Mouse (Mus musculus): ENCODE data around the gene Hs6st3. TPM values are rescaled to one million over a fixed set of nuclear protein-coding genes. Genes with fewer than 3 reads are reported as not detected.

Hs6st3 gene
- polyA plus RNA-seq, 1 experiment from 2014 or later = 0.08 TPM

DNA sequence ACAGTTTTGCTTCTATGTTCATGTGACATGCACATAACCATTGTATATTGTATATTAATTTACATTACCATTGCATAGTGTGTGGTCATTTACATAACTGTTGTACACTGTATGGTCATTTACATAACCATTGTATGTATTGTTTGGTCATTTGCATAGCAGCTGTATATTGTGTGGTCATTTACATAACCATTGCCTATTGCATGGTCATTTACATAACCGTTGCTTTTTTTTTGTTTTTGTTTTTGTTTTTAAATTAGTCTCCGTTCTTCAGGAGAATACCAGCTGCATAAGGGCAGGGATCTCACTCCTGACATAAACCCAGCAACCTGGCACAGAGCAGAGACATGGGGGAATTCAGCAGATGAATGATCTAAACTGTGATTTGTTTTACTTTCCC lies 95.5 kb downstream of the Hs6st3 start:
- Histone ChIP-seq H3K36me3 (ENCODE audit: insufficient read depth, low read length) (no peaks in the 10 kb centered on the region), H3K9me3 (replicated peaks; ENCODE audit: low read length) (no peaks in the 10 kb centered on the region), H3K4me3 (replicated peaks; ENCODE audit: low read depth, low read length) (no peak overlapping the region), H3K27ac (no peak overlapping the region), H3K4me2 (ENCODE audit: low read length) (no peak overlapping the region), H3K9ac (ENCODE audit: low read depth, low read length) (no peak overlapping the region), H3K27me3 (ENCODE audit: insufficient read depth, low read length) (no peaks in the 10 kb centered on the region), H3K4me1 (replicated peaks; ENCODE audit: insufficient read depth, low read length) (no peaks in the 10 kb centered on the region)
- WGBS = 91% methylated on average over 2 of the region's 2 CpGs
- DNase-seq (ENCODE audit: low spot score) = no peak
- TF ChIP-seq CTCF (IDR thresholded peaks at IDR 0.05; ENCODE audit: low read depth) = no peak
- ATAC-seq (replicated peaks; ENCODE audit: low FRiP score, low read depth) = no peak

DNA sequence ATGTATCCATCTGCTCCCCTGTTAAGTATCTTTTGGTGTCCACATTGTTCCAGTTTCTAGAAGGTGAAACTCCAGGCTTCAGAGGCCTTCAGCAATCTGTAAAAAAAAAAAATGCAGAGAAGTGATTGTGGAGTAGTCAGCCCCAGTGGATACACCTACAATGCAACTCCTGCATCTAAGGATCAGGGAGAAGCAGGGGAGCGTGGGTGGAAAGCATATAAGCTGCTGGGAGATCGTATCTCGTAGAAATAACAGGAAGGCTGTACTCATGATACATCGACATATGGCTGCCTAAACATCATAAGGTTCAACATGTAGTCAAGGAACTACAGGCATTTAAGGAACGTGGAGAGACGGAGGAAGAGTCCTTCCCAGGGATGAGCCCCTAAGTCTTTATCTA lies 109.0 kb downstream of the Hs6st3 start:
- no peaks in the 10 kb centered on the region for H3K4me1 ChIP-seq (replicated peaks; ENCODE audit: insufficient read depth, low read length)
- DNase-seq (ENCODE audit: low spot score) (no peak), ATAC-seq (replicated peaks; ENCODE audit: low FRiP score, low read depth) (no peak)
- no peak overlapping the region for H3K4me2 ChIP-seq (ENCODE audit: low read length)
- H3K27me3 ChIP-seq (ENCODE audit: insufficient read depth, low read length) = no peaks in the 10 kb centered on the region
- H3K36me3 ChIP-seq (ENCODE audit: insufficient read depth, low read length) = no peaks in the 10 kb centered on the region
- no peak overlapping the region for H3K9ac ChIP-seq (ENCODE audit: low read depth, low read length)
- H3K9me3 ChIP-seq (replicated peaks; ENCODE audit: low read length) = no peaks in the 10 kb centered on the region
- TF ChIP-seq CTCF (IDR thresholded peaks at IDR 0.05; ENCODE audit: low read depth) = no peak
- no peak overlapping the region for H3K27ac ChIP-seq
- WGBS = 84% methylated on average over 6 of the region's 6 CpGs
- no peak overlapping the region for H3K4me3 ChIP-seq (replicated peaks; ENCODE audit: low read depth, low read length)

DNA sequence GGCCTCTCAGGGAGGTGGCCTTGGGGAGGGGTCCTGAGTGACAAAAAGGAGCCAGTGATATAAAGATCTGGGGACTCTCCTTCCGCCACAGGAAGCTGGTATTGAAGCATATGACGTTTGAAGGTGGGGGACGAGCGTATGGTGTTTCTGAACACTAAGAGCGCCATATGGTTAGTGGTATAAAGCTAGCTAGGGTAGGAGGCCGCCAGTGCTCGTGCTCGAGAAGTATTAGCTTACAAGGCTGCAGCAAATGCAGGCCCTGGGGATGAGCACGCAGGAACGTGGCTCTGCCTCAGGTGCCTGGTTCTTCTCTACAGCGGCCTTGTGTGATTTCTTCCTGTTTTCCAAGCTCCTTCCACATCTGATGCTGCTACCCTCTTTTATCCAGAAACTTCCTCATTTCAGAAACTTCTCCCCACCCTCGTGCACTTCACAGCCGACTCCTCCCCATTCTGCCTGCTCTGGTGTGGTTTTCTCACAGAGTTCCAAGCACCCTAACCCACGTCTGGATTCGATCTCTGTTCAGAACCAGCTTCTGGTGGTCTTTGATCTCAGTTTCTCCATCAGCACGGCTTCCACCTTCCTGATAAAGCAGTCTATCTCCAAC lies 110.0 kb downstream of the Hs6st3 start:
- TF ChIP-seq CTCF (IDR thresholded peaks at IDR 0.05; ENCODE audit: low read depth) = no peak
- Histone ChIP-seq H3K36me3 (ENCODE audit: insufficient read depth, low read length) (no peaks in the 10 kb centered on the region), H3K27ac (no peak overlapping the region), H3K4me3 (replicated peaks; ENCODE audit: low read depth, low read length) (no peak overlapping the region), H3K27me3 (ENCODE audit: insufficient read depth, low read length) (no peaks in the 10 kb centered on the region), H3K4me1 (replicated peaks; ENCODE audit: insufficient read depth, low read length) (no peaks in the 10 kb centered on the region), H3K9me3 (replicated peaks; ENCODE audit: low read length) (no peaks in the 10 kb centered on the region), H3K9ac (ENCODE audit: low read depth, low read length) (no peak overlapping the region), H3K4me2 (ENCODE audit: low read length) (no peak overlapping the region)
- DNase-seq (ENCODE audit: low spot score) (no peak), ATAC-seq (replicated peaks; ENCODE audit: low FRiP score, low read depth) (no peak)
- WGBS = 71% methylated on average over 16 of the region's 16 CpGs

DNA sequence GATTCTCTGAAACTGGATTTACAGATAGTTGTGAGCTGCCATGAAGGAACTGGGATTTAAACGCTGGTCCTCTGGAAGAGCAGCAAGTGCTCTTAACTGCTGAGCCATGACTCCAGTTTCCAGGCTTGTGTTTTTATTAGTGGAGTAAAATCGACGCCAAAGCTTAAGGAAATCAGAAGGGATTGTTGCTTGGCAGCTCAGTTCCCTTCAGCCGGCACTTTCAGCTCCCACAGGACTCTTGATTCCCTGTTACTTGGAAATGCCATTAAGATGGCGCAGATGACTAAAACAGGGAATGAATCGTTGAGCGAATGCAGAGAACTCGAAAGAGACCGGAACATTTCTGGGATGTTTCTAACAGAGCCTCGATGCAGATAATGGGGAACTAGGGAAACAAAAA lies 112.2 kb downstream of the Hs6st3 start:
- no peak for TF ChIP-seq CTCF (IDR thresholded peaks at IDR 0.05; ENCODE audit: low read depth)
- H3K27me3 ChIP-seq (ENCODE audit: insufficient read depth, low read length) = no peaks in the 10 kb centered on the region
- 63% methylated on average over 10 of the region's 10 CpGs for WGBS
- H3K9ac ChIP-seq (ENCODE audit: low read depth, low read length) = no peak overlapping the region
- H3K4me1 ChIP-seq (replicated peaks; ENCODE audit: insufficient read depth, low read length) = no peaks in the 10 kb centered on the region
- no peak overlapping the region for H3K4me2 ChIP-seq (ENCODE audit: low read length)
- no peak overlapping the region for H3K4me3 ChIP-seq (replicated peaks; ENCODE audit: low read depth, low read length)
- no peak for DNase-seq (ENCODE audit: low spot score)
- H3K36me3 ChIP-seq (ENCODE audit: insufficient read depth, low read length) = no peaks in the 10 kb centered on the region
- H3K9me3 ChIP-seq (replicated peaks; ENCODE audit: low read length) = no peaks in the 10 kb centered on the region
- no peak for ATAC-seq (replicated peaks; ENCODE audit: low FRiP score, low read depth)
- H3K27ac ChIP-seq = no peak overlapping the region

DNA sequence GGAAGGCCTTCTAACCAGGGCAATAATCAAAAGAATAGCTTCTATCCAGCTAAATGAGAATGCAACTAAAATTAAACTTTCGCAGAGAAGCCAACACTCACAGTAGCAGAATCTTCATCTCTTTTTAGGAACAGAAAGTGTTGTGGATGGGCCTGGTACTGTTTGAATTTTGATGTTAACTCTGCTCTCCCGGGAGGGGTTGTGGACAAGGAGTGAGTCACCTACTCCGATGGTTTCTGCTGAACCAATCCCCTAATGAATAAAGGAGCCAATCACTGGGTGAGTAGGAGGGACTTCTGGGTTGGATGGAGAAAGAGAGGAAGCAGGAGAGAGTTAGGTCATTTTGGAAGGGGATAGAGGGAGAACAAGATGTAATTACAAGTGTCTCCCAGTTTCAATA lies 117.3 kb downstream of the Hs6st3 start:
- H3K27me3 ChIP-seq (ENCODE audit: insufficient read depth, low read length) = no peaks in the 10 kb centered on the region
- H3K36me3 ChIP-seq (ENCODE audit: insufficient read depth, low read length) = no peaks in the 10 kb centered on the region
- TF ChIP-seq CTCF (IDR thresholded peaks at IDR 0.05; ENCODE audit: low read depth) = no peak
- 79% methylated on average over 3 of the region's 3 CpGs for WGBS
- no peaks in the 10 kb centered on the region for H3K9me3 ChIP-seq (replicated peaks; ENCODE audit: low read length)
- H3K4me1 ChIP-seq (replicated peaks; ENCODE audit: insufficient read depth, low read length) = 0 out of 2 replicates have a peak, but pooled peaks cover 3% of the 10 kb centered on the region
- H3K4me3 ChIP-seq (replicated peaks; ENCODE audit: low read depth, low read length) = no peak overlapping the region
- no peak overlapping the region for H3K27ac ChIP-seq
- DNase-seq (ENCODE audit: low spot score) (no peak), ATAC-seq (replicated peaks; ENCODE audit: low FRiP score, low read depth) (no peak)
- H3K9ac ChIP-seq (ENCODE audit: low read depth, low read length) = no peak overlapping the region
- no peak overlapping the region for H3K4me2 ChIP-seq (ENCODE audit: low read length)

DNA sequence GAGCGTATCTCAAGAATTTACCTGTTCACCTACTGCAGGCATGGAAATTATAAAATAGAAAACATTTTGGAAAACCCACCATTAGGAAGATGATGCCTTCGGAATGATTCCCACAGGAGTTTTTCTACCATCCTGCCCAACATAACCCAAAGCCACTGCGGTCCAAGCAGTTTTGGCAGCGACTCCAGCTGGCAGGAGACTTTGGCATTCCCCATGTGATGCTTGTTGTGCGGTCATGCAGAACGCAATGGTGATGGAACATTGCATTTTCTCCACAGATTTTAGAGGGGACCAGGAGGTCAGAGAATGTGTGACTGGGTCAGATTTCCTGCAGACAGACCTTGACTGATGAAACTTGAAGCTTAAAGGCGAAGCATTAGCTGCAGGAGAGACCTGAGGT lies 118.9 kb downstream of the Hs6st3 start:
- 0 out of 2 replicates have a peak, but pooled peaks cover 4% of the 10 kb centered on the region for H3K4me1 ChIP-seq (replicated peaks; ENCODE audit: insufficient read depth, low read length)
- no peak overlapping the region for H3K9ac ChIP-seq (ENCODE audit: low read depth, low read length)
- TF ChIP-seq CTCF (IDR thresholded peaks at IDR 0.05; ENCODE audit: low read depth) = no peak
- H3K9me3 ChIP-seq (replicated peaks; ENCODE audit: low read length) = no peaks in the 10 kb centered on the region
- H3K27ac ChIP-seq = no peak overlapping the region
- WGBS = 83% methylated on average over 7 of the region's 7 CpGs
- no peaks in the 10 kb centered on the region for H3K36me3 ChIP-seq (ENCODE audit: insufficient read depth, low read length)
- ATAC-seq (replicated peaks; ENCODE audit: low FRiP score, low read depth) (no peak), DNase-seq (ENCODE audit: low spot score) (no peak)
- H3K27me3 ChIP-seq (ENCODE audit: insufficient read depth, low read length) = no peaks in the 10 kb centered on the region
- no peak overlapping the region for H3K4me2 ChIP-seq (ENCODE audit: low read length)
- no peak overlapping the region for H3K4me3 ChIP-seq (replicated peaks; ENCODE audit: low read depth, low read length)
